Mouse (Mus musculus) cerebellum, adult 18-20 months (tissue): ENCODE data around the gene Elmsan1.
A peak's percentile ranks its signal among the peaks of the same experiment; 100 is the strongest.

ENCODE experiments used
- DNase-seq, 2 experiments: peaks; one replicate each; pipeline ENCODE4 v3.0.0; 2021

Elmsan1 gene

DNA sequence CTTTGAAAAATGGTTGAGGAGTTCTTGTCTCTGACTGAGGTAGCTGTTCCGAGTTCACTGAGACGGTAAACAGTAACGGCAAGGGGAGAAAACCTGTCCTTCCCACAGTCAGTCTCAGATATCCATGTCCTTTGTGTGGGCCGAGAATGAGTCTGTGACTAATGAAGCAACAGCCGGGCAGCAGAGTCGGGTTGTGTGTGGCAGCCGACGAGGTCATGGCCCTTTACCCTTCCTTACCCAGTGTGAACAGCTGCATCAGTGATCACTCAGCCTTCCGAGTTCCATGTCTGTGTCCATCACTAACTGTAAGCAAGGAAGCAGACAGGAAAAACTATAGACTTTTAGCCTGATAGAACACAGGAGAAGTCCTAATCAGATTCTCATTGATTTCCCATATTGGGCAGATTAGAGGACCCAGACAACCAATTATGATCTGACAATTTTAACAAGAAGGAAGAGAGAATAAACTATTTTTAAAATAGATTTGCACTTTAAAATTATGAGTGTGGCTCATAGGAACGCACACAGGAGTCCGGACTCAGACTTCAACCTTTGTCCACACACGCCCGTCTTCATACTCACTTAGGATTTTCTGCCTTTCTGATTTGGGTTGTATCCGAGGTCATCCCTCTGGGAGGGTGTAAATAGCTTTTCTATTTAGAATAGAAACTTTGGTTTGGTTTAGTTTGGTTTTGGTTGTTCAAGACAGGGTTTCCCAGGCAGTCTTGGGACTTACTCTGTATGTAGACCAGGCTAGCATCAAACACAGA, 76.2 kb downstream of the Elmsan1 start:
- no peak for DNase-seq

DNA sequence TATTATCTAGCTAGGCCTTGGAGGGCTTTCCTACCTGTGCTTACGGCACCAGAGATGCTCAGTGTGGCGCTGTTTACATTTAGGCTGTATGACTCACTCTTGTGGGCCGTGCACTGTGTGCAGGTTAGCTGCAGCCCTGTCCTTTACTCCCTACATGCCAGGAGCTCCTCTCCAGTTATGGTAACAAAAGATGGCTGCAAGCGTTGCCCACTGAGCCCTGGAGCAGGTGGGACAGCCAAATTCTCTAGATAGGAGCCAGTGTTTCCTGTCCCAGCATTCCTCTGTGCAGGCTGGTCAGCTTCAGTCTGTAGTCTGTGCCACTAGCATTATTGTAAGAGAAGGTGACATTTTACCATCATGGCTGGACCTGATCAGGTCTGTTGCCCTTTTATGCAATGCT, 77.4 kb downstream of the Elmsan1 start:
- no peak for DNase-seq

DNA sequence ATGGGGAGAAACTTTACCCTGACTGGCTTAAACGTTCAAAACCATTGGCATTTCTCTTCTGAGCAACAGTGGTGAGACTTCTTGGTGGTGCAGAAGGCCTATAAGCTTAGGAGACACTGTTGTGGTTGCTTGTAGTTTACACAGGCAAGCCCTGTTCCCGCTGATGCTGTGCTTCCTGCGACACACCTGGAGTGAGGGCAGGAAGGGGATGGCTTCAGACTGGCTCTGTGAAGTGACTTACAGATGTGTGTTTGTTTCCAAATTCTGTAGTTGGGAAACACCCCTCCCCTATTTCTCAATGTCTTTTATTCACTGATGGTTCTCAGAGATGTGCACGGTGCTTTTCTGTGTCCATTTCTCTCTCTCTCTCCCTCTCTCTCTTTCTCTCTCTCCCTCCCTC, 78.5 kb downstream of the Elmsan1 start:
- no peak for DNase-seq

GRCm38 (mm10) chr12:84137131-84137530, 81.5 kb downstream of the Elmsan1 start:
- no peak for DNase-seq

DNA sequence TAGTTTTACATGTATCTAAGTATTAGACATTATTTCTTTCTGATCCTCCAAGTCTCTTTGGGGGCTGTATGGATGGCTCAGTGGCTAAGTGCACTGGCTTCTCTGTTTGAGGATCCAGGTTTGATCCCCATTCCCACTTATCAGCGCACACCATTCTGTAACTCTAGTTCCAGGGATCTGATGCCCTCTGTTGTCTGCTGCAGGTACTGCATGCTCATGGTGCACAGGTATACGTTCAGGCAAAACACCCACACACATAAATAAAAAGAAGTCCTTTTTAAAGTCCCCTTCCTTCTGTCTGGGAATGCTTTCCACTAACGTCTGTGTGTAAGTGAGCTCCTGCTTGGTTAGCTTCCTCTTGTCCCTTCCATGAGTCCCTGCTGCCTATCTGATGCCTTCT, 86.4 kb downstream of the Elmsan1 start:
- peak in 1 of 2 experiments; percentile 13 for DNase-seq

DNA sequence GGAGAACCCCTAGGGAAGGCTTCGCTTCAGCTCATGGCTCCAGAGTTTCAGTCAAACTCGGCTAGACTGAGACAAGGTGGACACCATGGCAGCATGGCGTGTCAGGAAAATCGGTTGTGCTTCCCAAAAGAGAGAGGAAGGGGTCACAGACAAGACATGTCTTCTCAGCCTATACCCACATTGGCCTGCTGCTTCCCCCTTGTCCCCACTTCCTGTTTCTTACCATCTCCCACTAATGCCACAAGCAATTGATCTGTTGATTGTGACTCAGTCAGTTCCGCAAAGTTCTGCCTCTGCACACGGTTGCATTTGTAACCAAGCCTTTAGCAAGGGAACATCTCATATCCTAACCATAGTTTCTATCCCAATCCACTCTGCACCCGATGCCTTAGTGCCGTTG, 88.8 kb downstream of the Elmsan1 start:
- no peak for DNase-seq

- DNase-seq, result no peak
These were observed 90.1 kb downstream of the Elmsan1 start for GRCm38 (mm10) chr12:84128576-84128975.

DNA sequence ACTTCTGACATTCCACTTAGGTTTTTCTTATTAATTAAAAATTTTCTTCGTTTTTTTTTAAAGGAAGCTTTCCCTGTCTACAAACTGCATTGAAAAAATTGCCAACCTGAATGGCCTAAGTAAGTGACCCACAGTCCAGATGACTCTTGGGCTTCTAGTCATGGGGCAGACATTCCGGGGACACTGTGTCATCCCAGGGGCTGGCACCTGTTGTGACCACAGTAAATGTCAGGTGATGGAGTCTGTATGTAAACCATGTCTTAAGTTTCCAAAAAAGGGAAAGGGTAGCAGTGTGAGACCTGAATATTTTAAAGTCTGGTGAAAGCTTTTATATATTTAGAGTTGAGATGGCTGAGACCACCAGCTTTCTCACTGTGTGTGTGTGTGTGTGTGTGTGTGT, 91.8 kb downstream of the Elmsan1 start:
- no peak for DNase-seq

DNA sequence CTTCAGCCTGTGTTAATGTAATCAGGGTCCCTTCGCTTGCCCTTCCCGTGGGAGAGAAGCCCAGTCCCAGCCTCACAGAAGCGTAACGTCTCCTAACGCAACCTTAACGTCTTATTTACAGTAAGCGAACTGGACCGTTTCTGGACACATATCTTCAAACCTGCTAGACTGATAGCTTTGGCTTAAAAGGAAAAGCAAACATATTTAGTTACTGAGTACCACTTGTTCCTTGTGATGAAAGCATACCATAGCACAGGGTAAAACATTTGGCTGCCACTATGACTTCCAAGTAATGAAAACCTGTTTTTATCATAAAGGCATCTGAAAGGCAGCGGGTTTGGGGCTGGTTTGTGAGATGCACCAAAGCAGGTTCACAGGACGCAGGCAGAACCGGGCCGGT, 92.8 kb downstream of the Elmsan1 start:
- DNase-seq, result no peak

GRCm38 (mm10) chr12:84119584-84119983, 99.1 kb downstream of the Elmsan1 start:
- DNase-seq, result no peak

- DNase-seq, result peak; percentile 91 to 92
These were observed 104.3 kb downstream of the Elmsan1 start, which contains the start of gene Dnal1 for GRCm38 (mm10) chr12:84114153-84114994. TSS of gene Dnal1 (plus strand) at chr12:84114366.

GRCm38 (mm10) chr12:84113676-84114075, 105.0 kb downstream of the Elmsan1 start:
- DNase-seq, result no peak

DNA sequence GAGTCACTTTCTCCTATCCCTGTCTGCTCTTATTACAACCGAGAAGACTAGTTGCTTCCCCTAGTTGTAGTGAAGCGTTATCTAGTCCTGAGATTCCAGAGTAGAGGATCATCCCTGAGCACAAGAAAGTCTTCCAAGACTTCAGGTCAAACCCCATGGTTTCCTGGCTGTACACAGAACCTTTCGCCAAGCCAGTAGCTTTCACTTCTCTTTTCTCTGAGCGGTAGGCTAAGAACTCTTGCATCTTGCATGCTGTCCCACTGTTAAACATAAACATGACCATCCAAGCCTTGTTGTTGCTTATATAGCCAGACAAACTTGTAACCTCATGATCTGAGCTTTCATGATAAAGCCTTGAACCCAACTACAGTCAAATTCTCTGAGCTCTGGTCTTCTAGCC, 107.9 kb downstream of the Elmsan1 start:
- no peak for DNase-seq

DNA sequence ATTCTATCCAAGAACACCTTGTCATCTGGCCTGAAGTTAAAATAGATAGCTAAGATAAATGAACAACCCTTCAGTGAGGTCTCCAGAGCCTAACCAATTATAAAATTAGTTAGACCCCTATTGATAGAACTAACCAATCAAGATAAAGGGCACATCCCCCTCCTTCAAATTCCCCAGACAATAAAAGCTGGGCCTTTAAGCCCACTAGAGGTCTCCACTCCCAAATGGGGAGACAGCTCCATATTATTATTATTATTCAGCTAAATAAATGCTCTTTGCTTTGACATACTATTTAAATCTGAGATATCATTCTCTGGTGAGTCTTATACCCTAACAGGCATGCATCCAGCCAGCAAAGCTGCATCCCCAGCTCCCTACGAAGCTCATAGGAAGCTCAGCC, 108.8 kb downstream of the Elmsan1 start:
- DNase-seq, result no peak

DNA sequence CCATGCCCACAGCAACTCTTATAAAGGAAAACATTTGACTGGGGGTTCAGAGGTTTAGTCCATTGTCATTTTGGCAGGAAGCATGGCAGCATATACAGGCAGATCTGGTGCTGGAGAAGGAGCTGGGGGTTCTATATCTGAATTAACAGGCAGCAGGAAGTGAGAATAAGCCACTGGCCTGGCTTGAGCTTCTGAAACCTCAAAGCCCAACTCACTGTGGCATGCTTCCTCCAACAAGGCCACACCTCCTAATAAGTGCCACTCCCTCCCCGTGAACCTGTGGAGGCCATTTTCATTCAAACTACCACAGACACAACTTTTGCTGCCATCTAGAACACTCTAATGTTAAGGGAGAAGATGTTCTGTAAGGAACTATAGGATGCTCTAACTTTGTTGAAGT, 111.0 kb downstream of the Elmsan1 start:
- DNase-seq, result no peak

- no peak for DNase-seq
These were observed 111.7 kb downstream of the Elmsan1 start for GRCm38 (mm10) chr12:84107012-84107411.

DNA sequence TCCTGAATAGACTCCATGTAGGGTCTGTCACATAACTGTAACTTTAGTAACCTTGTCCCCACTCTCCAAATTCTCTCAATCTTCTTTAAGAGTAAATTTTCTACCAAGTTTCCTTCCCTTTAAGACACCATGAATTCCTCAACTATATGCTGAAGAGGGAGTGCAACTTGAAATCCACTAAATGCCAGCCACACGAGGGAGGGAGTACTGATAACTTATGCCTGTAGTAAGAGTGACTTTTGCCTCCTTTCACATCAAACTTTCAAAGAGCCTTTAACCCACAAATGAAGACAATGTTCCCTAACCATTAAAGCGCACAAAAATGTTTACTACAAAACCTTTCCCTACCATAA, 117.2 kb downstream of the Elmsan1 start:
- no peak for DNase-seq

DNA sequence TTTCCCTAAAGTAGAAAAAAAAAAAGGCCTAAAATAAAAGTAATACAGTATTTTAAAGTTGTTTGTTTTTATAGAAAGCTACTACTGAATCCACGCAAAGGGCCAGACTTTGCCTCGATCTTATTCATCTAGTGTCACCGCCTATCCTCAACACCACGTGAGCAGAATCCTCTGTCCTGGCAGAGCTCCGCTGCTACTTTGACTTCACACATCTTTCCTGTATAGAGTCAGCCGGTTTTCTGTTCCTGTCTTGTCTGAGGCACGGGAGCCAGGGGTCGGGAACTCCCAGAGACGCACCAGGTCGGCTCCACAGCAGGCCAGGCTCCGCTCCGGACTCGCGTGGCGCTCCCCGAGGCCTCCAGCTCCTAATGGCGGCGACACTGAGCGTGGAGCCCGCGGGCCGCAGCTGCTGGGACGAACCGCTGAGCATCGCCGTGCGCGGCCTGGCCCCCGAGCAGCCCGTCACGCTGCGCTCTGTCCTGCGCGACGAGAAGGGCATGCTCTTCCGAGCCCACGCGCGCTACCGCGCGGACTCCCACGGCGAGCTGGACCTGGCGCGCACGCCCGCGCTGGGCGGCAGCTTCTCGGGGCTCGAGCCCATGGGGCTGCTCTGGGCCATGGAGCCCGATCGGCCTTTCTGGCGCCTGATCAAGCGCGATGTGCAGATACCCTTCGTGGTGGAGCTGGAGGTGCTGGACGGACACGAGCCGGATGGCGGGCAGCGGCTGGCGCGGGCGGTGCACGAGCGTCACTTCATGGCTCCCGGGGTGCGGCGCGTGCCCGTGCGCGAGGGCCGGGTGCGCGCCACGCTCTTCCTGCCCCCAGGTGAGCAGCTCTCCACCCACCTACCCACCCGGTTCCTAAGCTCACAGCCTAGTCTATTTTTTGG, 117.8 kb downstream of the Elmsan1 start, which contains the start of gene Acot6:
Gene Acot6 (plus strand): TSS at position 51 of the 889 bp plus-strand sequence.
- DNase-seq, result peak; percentile 46 to 67

DNA sequence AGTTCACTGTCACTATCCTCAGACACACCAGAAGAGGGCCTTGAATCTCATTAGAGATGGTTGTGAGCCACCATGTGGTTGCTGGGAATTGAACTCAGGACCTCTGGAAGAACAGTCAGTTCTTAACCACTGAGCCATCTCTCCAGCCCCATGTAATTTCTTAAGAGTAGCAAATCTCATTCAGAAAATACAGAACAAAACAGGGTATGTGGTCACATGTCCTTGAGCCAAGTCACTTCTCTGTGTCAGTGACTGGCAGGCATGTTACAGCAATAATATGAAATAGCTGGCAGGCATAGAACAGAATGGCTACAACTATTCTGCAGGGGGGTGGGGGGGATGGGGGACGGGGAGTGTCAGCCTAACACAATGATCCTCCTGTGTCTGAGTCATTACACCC, 118.6 kb downstream of the Elmsan1 start:
- DNase-seq, result no peak

DNA sequence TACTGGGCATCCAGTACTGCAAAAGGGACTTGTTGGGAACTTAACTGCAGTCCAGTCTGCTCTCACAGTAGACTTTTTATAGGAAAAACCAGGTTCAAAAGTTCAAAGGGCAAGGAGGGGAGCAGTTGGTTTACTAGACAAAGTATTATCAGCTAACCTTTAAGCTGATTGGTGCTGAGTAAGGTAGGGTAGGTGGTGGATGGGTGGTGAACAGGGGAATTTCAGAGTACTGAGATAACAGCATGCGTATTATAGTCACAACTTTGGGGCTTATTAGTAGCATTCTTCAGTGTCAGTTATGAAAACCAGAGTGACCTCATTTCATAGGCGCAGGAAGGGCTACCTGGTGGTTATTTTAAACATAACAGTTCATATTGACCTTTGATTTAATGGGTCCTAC, 119.1 kb downstream of the Elmsan1 start:
- no peak for DNase-seq
